Mouse (Mus musculus): ENCODE data around the gene BC024978. TPM values are rescaled to one million over a fixed set of nuclear protein-coding genes. Genes with fewer than 3 reads are reported as not detected.

Gene BC024978
- polyA plus RNA-seq, 1 experiment from 2014 or later: 3.6 TPM

DNA sequence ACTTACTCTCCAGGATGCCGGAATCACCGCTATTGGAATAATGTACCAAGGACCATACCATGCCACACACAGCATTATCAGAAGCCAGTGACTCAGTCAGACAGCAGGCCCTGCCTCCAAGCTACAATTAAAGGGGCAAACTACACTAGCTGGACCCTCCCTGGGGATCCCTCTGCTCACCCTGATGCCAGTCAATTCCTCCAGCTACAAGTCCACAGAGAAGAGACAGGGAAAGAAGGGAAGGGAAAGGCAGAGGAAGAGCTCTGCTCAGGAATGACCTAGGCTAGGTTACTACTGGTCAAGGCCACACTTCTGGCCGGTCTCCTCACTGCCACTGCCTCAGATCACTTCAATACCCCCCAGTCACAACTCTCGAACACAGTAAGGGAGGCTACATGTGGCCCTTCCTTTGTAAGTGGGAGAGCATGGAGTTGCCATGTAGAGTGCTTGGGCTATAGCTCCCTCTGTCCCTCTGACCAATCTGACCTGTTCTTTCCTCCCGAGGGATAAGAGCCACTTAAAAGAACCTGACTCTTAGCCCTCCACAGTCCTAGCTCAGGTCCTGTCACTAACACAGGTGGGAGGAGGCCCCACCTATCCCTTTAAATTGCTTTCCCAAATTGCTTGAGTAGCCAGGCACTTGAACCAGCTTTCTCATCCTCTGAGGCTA lies 32.7 kb upstream of the BC024978 start:
- Histone ChIP-seq H3K36me3 (ENCODE audit: control insufficient read depth, insufficient read depth, low read length) (peaks cover 50% of the 10 kb centered on the region), H3K9ac (replicated peaks; ENCODE audit: low read length) (peak overlapping the region; percentile 34), H3K4me3 (replicated peaks; ENCODE audit: low read depth, low read length) (no peak overlapping the region), H3K4me2 (ENCODE audit: low read length) (peak overlapping the region; percentile 88), H3K9me3 (ENCODE audit: control insufficient read depth, low read length) (no peaks in the 10 kb centered on the region), H3K27me3 (ENCODE audit: control insufficient read depth, insufficient read depth, low read length) (no peaks in the 10 kb centered on the region), H3K4me1 (ENCODE audit: control insufficient read depth, insufficient read depth, low read length) (peaks cover 52% of the 10 kb centered on the region), H3K27ac (replicated peaks; ENCODE audit: low read depth, low read length) (0 out of 2 replicates have a peak overlapping the region, but pooled peaks have one; percentile 2)
- ATAC-seq (ENCODE audit: low FRiP score, low TSS enrichment) (no peak), DNase-seq (no peak)
- WGBS: 86% methylated on average over 5 of the region's 5 CpGs

DNA sequence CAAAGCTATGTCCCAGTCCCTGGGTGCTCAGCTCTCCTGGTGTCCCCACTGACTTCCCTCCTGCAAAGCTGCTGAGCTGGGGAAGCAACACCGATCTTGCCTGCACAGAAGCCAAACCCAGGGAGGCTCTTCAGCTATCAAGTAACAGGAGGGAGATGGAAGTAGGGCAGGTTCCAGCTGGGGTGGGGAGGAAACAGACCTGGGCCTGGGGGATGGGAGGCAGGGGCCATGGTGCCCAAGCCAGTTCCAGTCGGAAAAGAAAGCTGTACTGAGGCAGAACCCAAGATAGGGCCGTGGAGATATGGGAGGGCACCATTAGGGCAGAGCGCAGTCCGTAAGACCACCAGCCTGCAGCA lies 32.2 kb upstream of the BC024978 start:
- H3K36me3 ChIP-seq (ENCODE audit: control insufficient read depth, insufficient read depth, low read length): peaks cover 45% of the 10 kb centered on the region
- WGBS: 89% methylated on average over 5 of the region's 5 CpGs

DNA sequence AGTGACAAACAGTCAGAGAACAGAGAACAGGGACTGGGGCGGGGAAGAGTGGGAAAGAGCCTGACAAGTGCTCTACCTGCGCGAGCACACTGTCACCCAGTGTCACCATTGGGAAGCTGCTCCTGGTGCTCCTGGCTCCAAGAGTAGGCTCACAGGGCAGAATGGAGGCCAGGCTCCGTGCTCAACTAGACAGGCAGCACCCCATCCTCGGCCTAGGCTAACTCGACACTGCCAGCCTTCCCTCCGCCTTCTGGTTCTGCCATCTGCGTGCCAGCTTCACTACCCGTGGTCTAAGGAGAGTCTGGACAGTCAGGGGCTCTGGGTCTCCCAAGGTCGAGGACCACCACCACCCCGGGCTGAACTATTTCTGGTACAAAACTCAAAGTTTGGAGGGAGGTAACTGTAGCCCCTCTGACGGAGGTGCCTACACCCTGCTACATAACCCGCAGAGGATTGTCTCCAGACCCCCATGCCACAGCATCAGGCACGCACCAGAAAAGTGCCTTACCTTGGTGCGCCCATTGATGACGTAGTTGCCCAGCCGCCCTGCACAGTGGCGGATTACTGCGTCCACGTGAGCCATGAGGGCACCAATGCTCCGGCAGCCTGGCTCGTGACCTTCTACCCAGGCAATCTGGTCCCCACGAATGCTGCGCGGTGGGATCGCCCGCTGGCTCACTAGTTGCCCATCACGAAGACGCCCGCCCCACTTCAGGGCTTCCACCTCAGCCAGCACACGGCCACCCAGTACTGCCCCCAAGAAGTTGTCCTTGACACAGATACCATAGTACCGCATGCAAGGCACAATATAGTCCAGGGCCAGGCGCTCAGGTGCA lies 31.3 kb upstream of the BC024978 start:
- ATAC-seq (ENCODE audit: low FRiP score, low TSS enrichment): no peak
- no peaks in the 10 kb centered on the region for H3K9me3 ChIP-seq (ENCODE audit: control insufficient read depth, low read length)
- DNase-seq: no peak
- WGBS: 80% methylated on average over 33 of the region's 33 CpGs
- peaks cover 36% of the 10 kb centered on the region for H3K36me3 ChIP-seq (ENCODE audit: control insufficient read depth, insufficient read depth, low read length)
- H3K27me3 ChIP-seq (ENCODE audit: control insufficient read depth, insufficient read depth, low read length): no peaks in the 10 kb centered on the region
- peak overlapping the region; percentile 34 for H3K9ac ChIP-seq (replicated peaks; ENCODE audit: low read length)
- peak overlapping the region; percentile 88 for H3K4me2 ChIP-seq (ENCODE audit: low read length)
- H3K4me3 ChIP-seq (replicated peaks; ENCODE audit: low read depth, low read length): peak overlapping the region; percentile 78
- H3K4me1 ChIP-seq (ENCODE audit: control insufficient read depth, insufficient read depth, low read length): peaks cover 52% of the 10 kb centered on the region
- no peak overlapping the region for H3K27ac ChIP-seq (replicated peaks; ENCODE audit: low read depth, low read length)

More for the DNA sequence above, 32.2 kb upstream of the BC024978 start:
- peak overlapping the region; percentile 34 for H3K9ac ChIP-seq (replicated peaks; ENCODE audit: low read length)
- ATAC-seq (ENCODE audit: low FRiP score, low TSS enrichment): no peak
- H3K27ac ChIP-seq (replicated peaks; ENCODE audit: low read depth, low read length): no peak overlapping the region
- H3K4me3 ChIP-seq (replicated peaks; ENCODE audit: low read depth, low read length): no peak overlapping the region
- H3K27me3 ChIP-seq (ENCODE audit: control insufficient read depth, insufficient read depth, low read length): no peaks in the 10 kb centered on the region
- H3K4me2 ChIP-seq (ENCODE audit: low read length): peak overlapping the region; percentile 88
- no peaks in the 10 kb centered on the region for H3K9me3 ChIP-seq (ENCODE audit: control insufficient read depth, low read length)
- DNase-seq: no peak
- peaks cover 52% of the 10 kb centered on the region for H3K4me1 ChIP-seq (ENCODE audit: control insufficient read depth, insufficient read depth, low read length)

DNA sequence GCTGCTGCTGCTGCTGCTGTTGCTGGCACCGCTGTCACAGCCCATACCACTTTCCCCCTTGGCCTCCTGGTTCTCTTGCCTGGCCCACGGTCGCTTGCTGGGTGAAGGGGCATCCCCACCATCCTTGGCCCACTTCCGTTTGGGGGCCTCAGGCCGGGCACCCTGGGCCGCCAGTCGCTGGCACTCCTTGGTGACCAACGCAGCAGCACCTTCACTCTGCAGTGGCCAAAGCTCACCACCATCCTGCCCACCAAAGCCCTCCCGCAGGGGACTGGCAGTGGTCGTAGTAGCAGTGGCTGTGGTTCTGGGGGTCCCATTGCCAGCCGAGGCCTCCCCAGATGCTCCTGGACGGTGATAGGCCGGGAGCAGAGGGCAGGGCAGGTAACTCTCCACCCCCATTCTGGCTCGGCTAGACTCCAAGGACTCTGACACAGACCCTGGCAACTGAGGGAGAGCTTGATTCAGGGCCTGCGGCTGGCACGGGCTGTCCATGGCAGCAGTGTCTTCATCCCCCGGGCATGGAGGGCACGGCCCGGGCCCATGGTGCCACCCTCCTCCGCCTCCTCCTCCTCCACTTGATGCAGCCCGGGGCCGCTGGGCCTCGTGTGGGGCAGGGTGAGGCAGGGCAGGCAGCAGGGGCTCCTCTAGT lies 30.4 kb upstream of the BC024978 start:
- WGBS: 71% methylated on average over 23 of the region's 23 CpGs
- peak overlapping the region; percentile 78 for H3K4me3 ChIP-seq (replicated peaks; ENCODE audit: low read depth, low read length)
- H3K4me1 ChIP-seq (ENCODE audit: control insufficient read depth, insufficient read depth, low read length): peaks cover 50% of the 10 kb centered on the region
- H3K27me3 ChIP-seq (ENCODE audit: control insufficient read depth, insufficient read depth, low read length): no peaks in the 10 kb centered on the region
- H3K4me2 ChIP-seq (ENCODE audit: low read length): peak overlapping the region; percentile 88
- DNase-seq (no peak), ATAC-seq (ENCODE audit: low FRiP score, low TSS enrichment) (no peak)
- peak overlapping the region; percentile 99; the same call in 1 of the 2 replicates for H3K27ac ChIP-seq (replicated peaks; ENCODE audit: low read depth, low read length)
- H3K36me3 ChIP-seq (ENCODE audit: control insufficient read depth, insufficient read depth, low read length): peaks cover 33% of the 10 kb centered on the region
- H3K9ac ChIP-seq (replicated peaks; ENCODE audit: low read length): peak overlapping the region; percentile 87
- no peaks in the 10 kb centered on the region for H3K9me3 ChIP-seq (ENCODE audit: control insufficient read depth, low read length)

- Histone ChIP-seq H3K27ac (replicated peaks; ENCODE audit: low read depth, low read length) (peak overlapping the region; percentile 99), H3K4me3 (replicated peaks; ENCODE audit: low read depth, low read length) (peak overlapping the region; percentile 78), H3K27me3 (ENCODE audit: control insufficient read depth, insufficient read depth, low read length) (no peaks in the 10 kb centered on the region), H3K9ac (replicated peaks; ENCODE audit: low read length) (peak overlapping the region; percentile 87), H3K4me2 (ENCODE audit: low read length) (peak overlapping the region; percentile 88), H3K9me3 (ENCODE audit: control insufficient read depth, low read length) (no peaks in the 10 kb centered on the region), H3K4me1 (ENCODE audit: control insufficient read depth, insufficient read depth, low read length) (peaks cover 44% of the 10 kb centered on the region), H3K36me3 (ENCODE audit: control insufficient read depth, insufficient read depth, low read length) (peaks cover 32% of the 10 kb centered on the region)
- WGBS: 2% methylated on average over 8 of the region's 8 CpGs
- no peak for DNase-seq
- ATAC-seq (ENCODE audit: low FRiP score, low TSS enrichment): no peak
These were observed 29.9 kb upstream of the BC024978 start for GRCm38 (mm10) chr7:27165696-27166095.

DNA sequence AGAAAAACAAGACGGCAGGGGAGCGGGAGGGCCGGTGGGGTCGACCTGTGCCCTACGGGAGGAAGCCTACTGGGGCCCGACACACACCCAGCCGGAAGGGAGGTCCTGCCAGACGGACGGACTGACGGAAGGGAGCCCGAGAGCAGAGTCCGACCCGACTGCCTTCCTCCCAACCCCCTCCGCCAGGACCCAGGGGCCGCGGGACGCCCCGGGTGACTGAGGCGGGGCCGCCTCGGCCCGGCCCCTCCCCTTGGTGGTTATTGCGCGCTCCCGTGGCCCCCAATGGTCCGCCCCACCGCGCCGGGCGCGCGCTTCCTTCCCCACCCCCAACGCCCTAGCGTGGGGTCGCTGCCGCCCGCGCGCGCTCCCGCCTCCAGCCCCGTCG lies 29.4 kb upstream of the BC024978 start:
- Histone ChIP-seq H3K4me3 (replicated peaks; ENCODE audit: low read depth, low read length) (peak overlapping the region; percentile 78), H3K4me1 (ENCODE audit: control insufficient read depth, insufficient read depth, low read length) (peaks cover 39% of the 10 kb centered on the region), H3K36me3 (ENCODE audit: control insufficient read depth, insufficient read depth, low read length) (peaks cover 37% of the 10 kb centered on the region), H3K4me2 (ENCODE audit: low read length) (peak overlapping the region; percentile 88), H3K9me3 (ENCODE audit: control insufficient read depth, low read length) (no peaks in the 10 kb centered on the region), H3K27ac (replicated peaks; ENCODE audit: low read depth, low read length) (peak overlapping the region; percentile 99), H3K27me3 (ENCODE audit: control insufficient read depth, insufficient read depth, low read length) (no peaks in the 10 kb centered on the region), H3K9ac (replicated peaks; ENCODE audit: low read length) (peak overlapping the region; percentile 87)
- ATAC-seq (ENCODE audit: low FRiP score, low TSS enrichment) (peak; percentile 72), DNase-seq (peak; percentile 90)
- under 1% methylated on average over 30 of the region's 43 CpGs for WGBS

DNA sequence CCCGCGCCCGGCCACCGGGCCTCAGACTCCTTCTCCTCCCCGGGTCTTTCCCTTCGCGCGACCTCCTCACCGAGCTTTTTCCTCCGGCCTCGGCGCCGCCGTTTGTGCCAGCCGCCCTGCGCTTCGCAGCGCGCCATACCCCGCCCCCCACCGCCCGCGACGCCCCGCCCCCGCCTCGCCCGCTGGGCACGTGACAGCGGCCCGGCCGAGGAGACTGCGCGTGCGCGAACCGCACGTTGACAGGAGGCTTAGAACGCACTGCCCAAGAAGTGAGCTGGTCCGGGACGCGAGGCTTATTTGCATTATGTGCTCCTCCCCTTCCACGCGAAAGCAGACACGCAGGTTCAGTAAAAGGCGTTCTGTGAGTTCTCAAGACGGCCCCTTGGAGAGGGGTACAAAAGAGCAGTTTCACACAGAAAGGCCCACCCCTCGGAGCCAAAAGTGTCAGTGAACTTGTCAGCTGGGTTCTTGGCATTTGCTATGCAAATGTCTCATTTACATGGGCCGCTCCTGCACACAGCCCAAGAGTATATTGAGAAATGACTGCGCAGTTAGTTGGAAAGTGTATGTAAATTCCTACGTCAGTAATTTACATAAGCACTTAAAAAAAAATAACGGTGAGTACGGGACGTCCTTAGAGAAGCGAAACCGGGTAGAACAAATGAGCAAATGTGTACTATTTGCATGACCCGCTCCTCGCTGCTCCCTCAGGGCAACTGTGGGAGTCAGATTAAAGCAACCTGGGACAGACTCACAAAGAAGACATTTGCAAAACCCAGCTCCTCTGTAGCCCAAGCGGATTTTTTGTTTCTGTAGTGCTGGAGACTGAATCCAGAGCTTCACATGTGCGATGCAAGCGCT lies 28.7 kb upstream of the BC024978 start, which contains the start of gene Egln2:
Egln2 (minus strand) TSS at position 189 of the 861 bp plus-strand sequence.
- H3K9me3 ChIP-seq (ENCODE audit: control insufficient read depth, low read length): no peaks in the 10 kb centered on the region
- peak within 1 kb of the TSS; percentile 78 for H3K4me3 ChIP-seq (replicated peaks; ENCODE audit: low read depth, low read length)
- no peaks in the 10 kb centered on the region for H3K27me3 ChIP-seq (ENCODE audit: control insufficient read depth, insufficient read depth, low read length)
- peak within 1 kb of the TSS; percentile 87 for H3K9ac ChIP-seq (replicated peaks; ENCODE audit: low read length)
- peak; percentile 98 for DNase-seq
- peak; percentile 87 for ATAC-seq (ENCODE audit: low FRiP score, low TSS enrichment)
- peaks cover 38% of the 10 kb centered on the region for H3K36me3 ChIP-seq (ENCODE audit: control insufficient read depth, insufficient read depth, low read length)
- peaks cover 35% of the 10 kb centered on the region for H3K4me1 ChIP-seq (ENCODE audit: control insufficient read depth, insufficient read depth, low read length)
- H3K27ac ChIP-seq (replicated peaks; ENCODE audit: low read depth, low read length): peak within 1 kb of the TSS; percentile 99
- WGBS: 2% methylated on average over 61 of the region's 61 CpGs
- peak within 1 kb of the TSS; percentile 88 for H3K4me2 ChIP-seq (ENCODE audit: low read length)

Measured in midbrain, embryonic 14.5 days (tissue).